Mouse (Mus musculus) intestine, postnatal 0 days (tissue): ENCODE measurements at regions not wholly inside any gene's neighbourhood (a gene's known extent, or its start where the extent isn't known, plus 50 kb on each side); places are given as distances from the start of the nearest gene placed in this dataset.

Experiments used
- ATAC-seq: fragments of 200-750 bp; cut with Nextera tagmentation; 2 replicates; pipeline ENCODE4 v1.8.0; 2017; ENCODE audit warnings: mild to moderate bottlenecking, moderate TSS enrichment, moderate library complexity
- H3K27ac ChIP-seq: fragments of 300-500 bp; sonication (generic); 2 replicates; pipeline ENCODE4 v1.5.1; 2014; ENCODE audit warnings: mild to moderate bottlenecking, low read depth, low read length, moderate library complexity
- H3K27me3 ChIP-seq: fragments of 300-500 bp; sonication (generic); replicated peaks from 2 replicates; pipeline ENCODE4 v1.6.1; 2014; ENCODE audit warnings: low read length, mixed read lengths; ENCODE audit not compliant: control insufficient read depth, insufficient read depth
- H3K36me3 ChIP-seq: fragments of 300-500 bp; sonication (generic); 2 replicates; pipeline ENCODE4 v1.6.1; 2014; ENCODE audit warnings: mild to moderate bottlenecking, moderate library complexity; ENCODE audit not compliant: control insufficient read depth, insufficient read depth
- H3K4me1 ChIP-seq: fragments of 300-500 bp; sonication (generic); replicated peaks from 2 replicates; pipeline ENCODE4 v1.6.1; 2014; ENCODE audit warnings: antibody characterized with exemption, low read length, mixed read lengths; ENCODE audit not compliant: control insufficient read depth, insufficient read depth
- H3K4me2 ChIP-seq: fragments of 300-500 bp; sonication (generic); replicated peaks from 2 replicates; pipeline ENCODE4 v1.6.1; 2014; ENCODE audit warnings: low read depth, mild to moderate bottlenecking, moderate library complexity
- H3K4me3 ChIP-seq: fragments of 300-500 bp; sonication (generic); 2 replicates; pipeline ENCODE4 v1.5.1; 2014; ENCODE audit warnings: low read depth, low read length
- H3K9ac ChIP-seq: fragments of 300-500 bp; sonication (generic); 2 replicates; pipeline ENCODE4 v1.6.1; 2014; ENCODE audit warnings: mild to moderate bottlenecking, low read depth, low read length
- H3K9me3 ChIP-seq: fragments of 300-500 bp; sonication (generic); 2 replicates; pipeline ENCODE4 v1.6.1; 2016; ENCODE audit warnings: mixed run types; ENCODE audit not compliant: control insufficient read depth
- CTCF ChIP-seq: sonication (generic); IDR thresholded peaks from 2 replicates; pipeline ENCODE4 v1.5.1; 2016; ENCODE audit warnings: low read depth, mild to moderate bottlenecking, control low read depth, antibody characterized with exemption, moderate library complexity
- WGBS: fragments of 180-500 bp; shearing (Covaris S2); extraction: QIAGEN DNeasy Blood & Tissue Kit; methylation state at CpG from one replicate; pipeline ENCODE4 v1.1.7; 2014; 5-methylcytosine and 5-hydroxymethylcytosine counted together

DNA sequence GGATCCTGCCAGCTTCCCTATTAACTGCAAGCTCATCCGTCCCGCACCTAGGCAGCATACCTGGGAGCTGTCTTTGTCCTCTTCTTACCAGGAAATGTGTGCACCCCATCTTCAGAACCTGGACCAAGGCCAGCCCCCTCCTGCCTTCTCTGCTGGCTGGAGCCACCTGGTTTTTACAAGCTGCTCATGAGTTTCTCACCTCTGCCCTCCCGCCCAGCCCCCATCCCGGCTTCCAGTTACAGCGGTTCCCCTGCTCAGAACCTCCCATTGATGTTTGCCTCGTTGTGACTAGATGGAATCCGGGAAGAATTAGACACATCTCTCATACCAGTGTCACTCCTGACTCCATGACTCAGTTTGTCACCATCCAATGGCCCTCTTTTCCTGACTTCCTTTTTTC, 179.1 kb upstream of the Sulf2 start:
- TF ChIP-seq CTCF: no peak
- H3K9me3 ChIP-seq: no peaks in the 10 kb centered on the region
- no peak overlapping the region for H3K4me3 ChIP-seq
- H3K27ac ChIP-seq: no peak overlapping the region
- no peaks in the 10 kb centered on the region for H3K36me3 ChIP-seq
- 0 out of 2 replicates have a peak, but pooled peaks cover 3% of the 10 kb centered on the region for H3K4me1 ChIP-seq
- WGBS: 45% methylated on average over 7 of the region's 7 CpGs
- no peaks in the 10 kb centered on the region for H3K27me3 ChIP-seq
- no peak for ATAC-seq
- H3K9ac ChIP-seq: no peak overlapping the region
- H3K4me2 ChIP-seq: no peak overlapping the region

- no peak overlapping the region for H3K4me3 ChIP-seq
- 74% methylated on average over 4 of the region's 4 CpGs for WGBS
- no peaks in the 10 kb centered on the region for H3K27me3 ChIP-seq
- no peaks in the 10 kb centered on the region for H3K9me3 ChIP-seq
- H3K4me2 ChIP-seq: no peak overlapping the region
- 0 out of 2 replicates have a peak, but pooled peaks cover 3% of the 10 kb centered on the region for H3K4me1 ChIP-seq
- H3K9ac ChIP-seq: no peak overlapping the region
- TF ChIP-seq CTCF: no peak
- no peak overlapping the region for H3K27ac ChIP-seq
- H3K36me3 ChIP-seq: no peaks in the 10 kb centered on the region
- no peak for ATAC-seq
These were observed 178.4 kb upstream of the Sulf2 start for GRCm38 (mm10) chr2:166333818-166334217.

- no peak overlapping the region for H3K4me3 ChIP-seq
- no peak overlapping the region for H3K27ac ChIP-seq
- no peak overlapping the region for H3K4me2 ChIP-seq
- 0 out of 2 replicates have a peak, but pooled peaks cover 3% of the 10 kb centered on the region for H3K4me1 ChIP-seq
- WGBS: 50% methylated on average over 13 of the region's 13 CpGs
- TF ChIP-seq CTCF: no peak
- ATAC-seq: no peak
- H3K36me3 ChIP-seq: no peaks in the 10 kb centered on the region
- H3K9ac ChIP-seq: no peak overlapping the region
- no peaks in the 10 kb centered on the region for H3K27me3 ChIP-seq
- H3K9me3 ChIP-seq: no peaks in the 10 kb centered on the region
These were observed 177.4 kb upstream of the Sulf2 start for GRCm38 (mm10) chr2:166332748-166333417.

DNA sequence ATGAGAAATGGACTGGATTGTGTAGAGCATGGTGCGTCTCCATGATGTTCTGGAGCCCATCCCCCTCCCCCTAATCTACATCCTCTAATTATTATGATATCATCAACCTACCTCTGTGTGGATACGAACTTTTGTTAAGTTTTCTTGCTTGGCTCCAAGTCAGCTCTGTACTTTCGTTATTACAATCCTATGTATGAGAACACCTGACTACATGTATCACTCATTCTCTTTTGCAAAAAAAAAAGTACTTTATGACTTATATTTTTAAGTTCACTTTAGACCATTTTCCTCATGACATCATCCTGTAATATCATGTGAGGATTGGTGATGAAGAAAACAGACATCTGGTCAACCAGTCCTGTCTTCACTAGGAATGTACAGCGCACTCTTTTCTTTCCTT, 175.7 kb upstream of the Sulf2 start:
- H3K27ac ChIP-seq: no peak overlapping the region
- H3K36me3 ChIP-seq: no peaks in the 10 kb centered on the region
- H3K27me3 ChIP-seq: no peaks in the 10 kb centered on the region
- 0 out of 2 replicates have a peak, but pooled peaks cover 3% of the 10 kb centered on the region for H3K4me1 ChIP-seq
- TF ChIP-seq CTCF: no peak
- no peak overlapping the region for H3K4me3 ChIP-seq
- H3K4me2 ChIP-seq: no peak overlapping the region
- no peaks in the 10 kb centered on the region for H3K9me3 ChIP-seq
- no peak overlapping the region for H3K9ac ChIP-seq
- ATAC-seq: no peak
- WGBS: 95% methylated on average over 4 of the region's 4 CpGs

- H3K4me2 ChIP-seq: no peak overlapping the region
- H3K27me3 ChIP-seq: no peaks in the 10 kb centered on the region
- TF ChIP-seq CTCF: no peak
- WGBS: 65% methylated on average over 6 of the region's 6 CpGs
- no peak for ATAC-seq
- no peaks in the 10 kb centered on the region for H3K9me3 ChIP-seq
- H3K4me3 ChIP-seq: no peak overlapping the region
- 0 out of 2 replicates have a peak, but pooled peaks cover 3% of the 10 kb centered on the region for H3K4me1 ChIP-seq
- H3K9ac ChIP-seq: no peak overlapping the region
- no peaks in the 10 kb centered on the region for H3K36me3 ChIP-seq
- H3K27ac ChIP-seq: no peak overlapping the region
These were observed 174.9 kb upstream of the Sulf2 start for GRCm38 (mm10) chr2:166330364-166330763.

GRCm38 (mm10) chr2:166329556-166330340, 174.3 kb upstream of the Sulf2 start:
- no peak overlapping the region for H3K4me3 ChIP-seq
- no peaks in the 10 kb centered on the region for H3K27me3 ChIP-seq
- no peak overlapping the region for H3K9ac ChIP-seq
- H3K36me3 ChIP-seq: no peaks in the 10 kb centered on the region
- WGBS: 79% methylated on average over 14 of the region's 14 CpGs
- H3K4me2 ChIP-seq: no peak overlapping the region
- TF ChIP-seq CTCF: no peak
- H3K9me3 ChIP-seq: no peaks in the 10 kb centered on the region
- H3K27ac ChIP-seq: no peak overlapping the region
- no peak for ATAC-seq
- H3K4me1 ChIP-seq: 0 out of 2 replicates have a peak, but pooled peaks cover 3% of the 10 kb centered on the region
